Comparison of ENCODE assay signal across 22 mouse cellular contexts in genomic region chr4:27529565-27529964, GRCm38 (mm10).
"Had no signal": no experiment of that assay in that cellular context is flagged by ENCODE, and none has a peak within 500 bp of the region (broad histone marks: within the 10 kb centered on the region; RNA-seq: fewer than 3 reads in every experiment).

No protein-coding gene starts in this region.

- H3K4me1 ChIP-seq: limb, embryonic 10.5 days; limb, embryonic 13.5 days; liver, embryonic 12.5 days; liver, embryonic 15.5 days; lung, embryonic 15.5 days; neural tube, embryonic 13.5 days; stomach, embryonic 15.5 days had no signal

- H3K27me3 ChIP-seq: limb, embryonic 13.5 days; liver, embryonic 12.5 days; liver, embryonic 15.5 days; lung, embryonic 15.5 days; neural tube, embryonic 13.5 days; stomach, embryonic 15.5 days had no signal

- H3K36me3 ChIP-seq: limb, embryonic 10.5 days; limb, embryonic 13.5 days; liver, embryonic 12.5 days; liver, embryonic 15.5 days; lung, embryonic 15.5 days; neural tube, embryonic 13.5 days; stomach, embryonic 15.5 days had no signal

- H3K27ac ChIP-seq: kidney, postnatal 0 days; layer of hippocampus, adult 2 months; limb, embryonic 10.5 days; limb, embryonic 13.5 days; liver, embryonic 12.5 days; liver, embryonic 15.5 days; lung, embryonic 15.5 days; neural tube, embryonic 13.5 days; stomach, embryonic 15.5 days had no signal

- H3K9ac ChIP-seq: limb, embryonic 13.5 days; liver, embryonic 12.5 days; liver, embryonic 15.5 days; lung, embryonic 15.5 days; neural tube, embryonic 13.5 days; stomach, embryonic 15.5 days had no signal

- DNase-seq: kidney, adult 2 months; kidney, postnatal 25 days; layer of hippocampus, adult 9-11 months; liver; lung, adult 18-20 months; lung, postnatal 10 days; lung, postnatal 36 days; retina, postnatal 1 day; right cerebral cortex, postnatal 25 days; spleen, adult 18-20 months; thymus, adult 18-20 months; thymus, postnatal 36 days had no signal

- H3K4me3 ChIP-seq: layer of hippocampus, adult 2 months; limb, embryonic 10.5 days; limb, embryonic 13.5 days; liver, embryonic 12.5 days; liver, embryonic 15.5 days; lung, embryonic 15.5 days; neural tube, embryonic 13.5 days; stomach, embryonic 15.5 days had no signal

- H3K9me3 ChIP-seq: limb, embryonic 10.5 days; limb, embryonic 13.5 days; liver, embryonic 12.5 days; liver, embryonic 15.5 days; lung, embryonic 15.5 days; neural tube, embryonic 13.5 days; stomach, embryonic 15.5 days had no signal

- H3K4me2 ChIP-seq: limb, embryonic 13.5 days; liver, embryonic 12.5 days; liver, embryonic 15.5 days; lung, embryonic 15.5 days; neural tube, embryonic 13.5 days; stomach, embryonic 15.5 days had no signal

- ATAC-seq: intestine, postnatal 0 days; liver, embryonic 12.5 days had no signal
